Mouse (Mus musculus) urinary bladder, postnatal 10 days (tissue): Measurements from ENCODE around the gene Atg4b.

Experiments used
- DNase-seq: peaks from one replicate; pipeline ENCODE4 v3.0.0; 2022; ENCODE audit warnings: low spot score

The Atg4b gene

DNA sequence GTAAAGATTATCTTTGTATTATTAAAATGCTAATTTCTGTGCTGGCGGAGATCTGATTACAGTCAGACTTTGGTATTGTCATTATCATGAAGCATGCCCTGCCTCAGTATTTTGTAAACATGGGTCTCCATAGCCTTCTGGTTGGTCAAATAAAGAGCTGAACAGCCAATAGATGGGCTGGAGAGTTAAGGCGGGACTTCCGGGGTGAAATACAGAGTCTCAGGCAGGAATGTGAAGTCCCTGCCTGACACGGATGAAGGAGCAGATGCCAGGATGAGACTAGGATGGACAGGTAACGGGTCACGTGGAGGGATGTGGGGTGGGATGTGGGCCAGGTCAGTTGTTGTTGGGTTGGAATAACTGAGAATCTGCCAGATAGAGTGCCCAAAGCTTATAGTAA is at the start of gene Atg4b:
Gene Atg4b (plus strand): TSS at position 211 of the 400 bp plus-strand sequence.
- DNase-seq: no peak

- DNase-seq: no peak
These were observed 49.2 kb upstream of the Atg4b start for GRCm38 (mm10) chr1:93702106-93702505.

DNA sequence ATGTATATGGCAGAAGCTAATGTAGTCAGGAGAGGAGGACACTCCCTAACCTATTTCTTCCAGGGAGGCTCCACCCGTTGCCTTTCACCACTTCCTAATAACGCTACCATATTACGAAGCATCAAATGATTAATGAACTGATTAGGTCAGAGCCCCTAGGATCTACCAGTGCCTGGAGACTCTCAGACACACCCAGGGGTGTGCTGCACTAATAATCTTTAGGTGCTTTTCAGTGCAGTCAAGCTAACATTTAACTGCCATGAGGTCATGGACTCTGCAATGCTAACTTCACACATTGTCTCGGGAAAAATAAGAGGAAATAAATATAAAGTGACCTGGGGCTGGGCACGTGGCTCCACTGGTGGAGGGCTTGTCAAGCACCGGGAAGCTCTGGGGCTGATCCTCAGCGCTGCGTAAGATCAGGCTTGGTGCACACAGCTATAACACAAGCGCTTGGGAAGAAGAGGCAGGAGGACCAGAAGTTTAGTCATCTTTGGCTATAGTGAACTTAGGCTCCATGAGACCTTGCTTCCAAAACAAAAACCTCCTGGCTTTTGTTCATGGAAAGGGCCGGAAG is 47.7 kb upstream of the Atg4b start:
- no peak for DNase-seq

- DNase-seq: no peak
These were observed 47.0 kb upstream of the Atg4b start for GRCm38 (mm10) chr1:93704341-93704740.

GRCm38 (mm10) chr1:93705389-93705788 is 45.9 kb upstream of the Atg4b start:
- DNase-seq: no peak

DNA sequence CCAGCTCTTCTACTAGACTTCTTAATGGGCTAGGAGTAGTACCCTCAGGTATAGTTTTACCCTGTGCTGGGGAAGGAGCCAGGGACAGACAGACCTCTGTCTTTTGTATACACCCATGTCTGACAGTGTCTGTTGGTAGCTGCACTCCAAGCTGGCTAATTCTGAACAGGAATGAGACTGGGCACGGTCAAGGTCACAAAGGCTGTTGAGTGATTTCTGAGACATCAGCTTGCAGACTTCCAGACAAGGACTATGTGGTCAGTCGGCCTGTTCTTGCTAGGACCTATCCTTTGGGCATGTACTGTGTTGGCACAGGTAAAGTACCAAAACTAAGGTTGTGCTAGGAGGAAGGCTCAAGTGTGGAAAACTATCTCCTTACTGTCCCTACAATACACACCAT is 35.1 kb upstream of the Atg4b start:
- no peak for DNase-seq

DNA sequence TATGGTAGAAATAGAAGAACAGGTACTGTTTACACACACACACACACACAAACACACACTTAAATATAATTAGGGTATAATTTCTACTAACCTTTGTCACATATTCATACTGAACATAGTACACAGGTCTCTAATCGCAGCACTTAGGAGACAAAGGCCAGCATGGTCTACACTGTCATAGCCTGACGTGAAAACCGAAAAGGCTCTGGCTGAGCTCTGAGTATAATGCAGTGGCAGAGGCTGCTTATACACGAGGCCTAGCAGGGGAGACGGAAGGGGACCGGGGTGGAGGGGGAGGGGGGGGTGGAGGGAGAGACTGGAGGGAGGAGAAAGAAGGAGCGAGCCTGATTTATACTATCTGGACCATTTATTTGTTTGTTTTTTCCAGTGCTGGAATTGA is 29.7 kb upstream of the Atg4b start:
- DNase-seq: no peak

DNA sequence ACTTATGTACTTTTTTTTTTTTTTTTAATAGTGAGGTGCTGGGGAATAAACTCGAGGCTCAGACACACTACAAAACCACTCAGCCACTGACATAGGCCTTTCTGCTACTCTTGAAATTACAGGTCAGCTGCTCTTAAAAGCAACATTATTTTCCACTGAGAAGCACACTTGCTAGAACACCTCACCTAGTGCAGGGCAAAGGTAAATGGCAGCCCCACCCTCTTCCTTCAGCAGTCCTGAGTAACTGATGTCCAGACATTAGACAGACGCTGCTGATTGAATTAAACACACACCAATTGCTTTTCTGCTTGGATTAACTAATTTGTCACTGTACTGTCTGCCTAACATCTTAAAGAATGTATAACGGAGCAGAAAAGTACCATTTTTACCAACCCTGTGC is 26.7 kb upstream of the Atg4b start:
- DNase-seq: no peak

- DNase-seq: no peak
These were observed 25.6 kb upstream of the Atg4b start for GRCm38 (mm10) chr1:93725665-93726064.

- DNase-seq: no peak
These were observed 25.2 kb upstream of the Atg4b start for GRCm38 (mm10) chr1:93726116-93726515.

- no peak for DNase-seq
These were observed 24.3 kb upstream of the Atg4b start for GRCm38 (mm10) chr1:93726974-93727373.

DNA sequence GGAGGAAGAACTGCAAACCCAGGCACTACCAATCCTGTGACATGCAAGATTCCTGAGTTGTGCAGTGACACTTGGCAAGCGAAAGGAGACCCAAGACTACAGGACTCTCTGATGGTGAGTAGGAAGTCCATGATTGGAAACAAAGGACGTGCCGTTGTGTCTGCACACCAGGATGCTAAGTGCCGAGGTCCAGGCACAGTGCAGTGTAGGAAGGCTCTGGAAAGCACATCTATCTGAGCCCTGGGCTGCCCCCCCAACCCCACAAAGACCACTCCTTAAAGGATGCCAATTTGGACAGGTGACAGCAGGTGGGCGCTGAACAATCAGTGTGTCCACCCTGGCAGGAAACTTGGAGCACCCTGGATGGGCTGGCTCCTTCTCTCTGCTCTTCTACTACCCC is 20.2 kb upstream of the Atg4b start:
- no peak for DNase-seq

GRCm38 (mm10) chr1:93731880-93732281 is 19.4 kb upstream of the Atg4b start:
- no peak for DNase-seq

DNA sequence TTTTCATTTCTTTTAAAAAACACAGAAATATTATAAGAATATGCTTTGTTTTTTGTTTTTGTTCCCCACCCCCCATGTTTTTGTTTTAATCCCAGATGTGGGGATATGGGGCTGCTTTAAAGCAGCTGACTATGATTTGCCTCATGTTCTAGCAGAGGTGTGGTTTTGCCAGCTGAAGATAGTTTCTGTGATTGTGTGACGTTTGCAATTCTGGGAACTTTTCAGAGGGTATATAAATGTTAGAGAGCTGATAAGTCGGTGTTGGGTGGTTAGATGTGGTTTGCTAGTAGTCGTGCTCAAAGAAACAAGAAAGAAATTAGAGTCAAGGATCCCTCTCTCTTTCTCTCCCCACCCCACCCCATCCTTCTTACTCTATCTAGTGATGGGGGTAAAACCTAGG is 15.4 kb upstream of the Atg4b start:
- DNase-seq: no peak

DNA sequence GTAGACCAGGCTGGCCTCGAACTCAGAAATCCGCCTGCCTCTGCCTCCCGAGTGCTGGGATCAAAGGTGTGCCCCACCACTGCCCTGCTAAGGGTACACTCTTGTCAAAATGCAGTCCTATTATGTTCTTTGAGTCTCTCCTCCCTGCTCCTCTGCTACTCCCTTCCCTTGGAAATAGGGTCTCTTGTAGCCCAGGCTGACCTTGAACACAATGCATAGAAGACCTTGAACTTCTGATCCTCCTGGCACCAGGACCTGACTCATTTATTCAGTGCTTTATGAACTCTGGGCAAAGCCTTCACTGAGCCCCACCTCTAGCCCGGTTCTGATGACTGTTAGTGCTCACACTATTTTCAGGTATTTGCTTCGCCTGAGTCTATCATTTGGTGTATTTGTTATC is 13.6 kb upstream of the Atg4b start:
- DNase-seq: no peak

DNA sequence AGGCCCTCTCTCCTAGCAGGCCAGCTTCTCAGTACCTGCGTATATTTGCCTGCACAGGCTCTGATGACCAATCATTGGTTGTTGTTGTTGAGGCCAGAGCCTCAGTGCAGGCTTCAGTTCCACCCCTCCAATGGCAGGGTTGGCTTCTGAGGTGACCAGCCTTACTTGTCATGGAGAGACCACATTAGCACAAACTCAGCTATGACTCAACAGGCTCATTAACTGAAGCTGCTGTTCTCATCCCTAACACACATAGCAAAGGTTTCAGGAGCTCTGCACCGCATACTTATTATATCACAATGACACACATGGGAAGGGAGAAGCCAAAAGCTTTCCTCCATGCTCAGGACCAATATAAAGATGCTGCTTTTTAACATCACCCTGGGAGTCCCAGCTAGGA is 10.6 kb upstream of the Atg4b start:
- no peak for DNase-seq

GRCm38 (mm10) chr1:93741987-93742386 is 9.3 kb upstream of the Atg4b start:
- no peak for DNase-seq

DNA sequence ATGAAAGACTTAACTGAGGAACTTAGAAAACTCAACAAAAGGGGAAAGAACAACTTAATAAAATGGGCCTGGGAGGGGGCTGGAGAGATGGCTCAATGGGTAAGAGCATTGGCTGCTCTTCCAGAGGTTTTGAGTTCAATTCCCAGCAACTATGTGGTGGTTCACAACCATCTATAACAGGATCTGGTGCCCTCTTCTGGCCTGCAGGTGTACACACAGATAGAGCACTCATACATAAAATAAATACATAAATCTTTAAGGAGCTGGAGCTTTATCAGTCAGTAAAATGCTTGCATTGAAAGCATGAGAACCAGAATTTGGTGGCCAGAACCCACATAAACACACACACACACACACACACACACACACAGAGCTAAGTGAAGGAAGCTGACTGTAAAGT is 8.4 kb upstream of the Atg4b start:
- DNase-seq: no peak

GRCm38 (mm10) chr1:93746179-93746578 is 5.1 kb upstream of the Atg4b start:
- DNase-seq: no peak

DNA sequence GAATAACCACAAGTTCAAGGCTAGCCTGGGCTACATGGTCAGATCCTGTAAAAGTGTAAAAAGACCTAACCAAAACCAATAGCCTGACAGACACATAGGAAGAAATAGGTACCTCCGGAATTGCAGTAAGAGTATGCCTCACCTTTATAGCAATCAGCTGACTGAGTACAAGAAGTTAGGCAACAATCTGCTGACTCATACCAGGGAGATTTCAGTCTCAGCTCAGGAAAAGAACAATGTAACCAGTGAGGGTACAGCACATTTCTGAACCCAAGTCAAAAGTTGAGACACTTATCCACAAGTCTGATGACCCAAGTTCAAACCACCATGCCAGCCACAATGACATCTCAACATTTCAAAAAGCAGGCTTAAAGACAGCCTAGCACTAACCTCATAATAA is 2.8 kb upstream of the Atg4b start:
- no peak for DNase-seq

DNA sequence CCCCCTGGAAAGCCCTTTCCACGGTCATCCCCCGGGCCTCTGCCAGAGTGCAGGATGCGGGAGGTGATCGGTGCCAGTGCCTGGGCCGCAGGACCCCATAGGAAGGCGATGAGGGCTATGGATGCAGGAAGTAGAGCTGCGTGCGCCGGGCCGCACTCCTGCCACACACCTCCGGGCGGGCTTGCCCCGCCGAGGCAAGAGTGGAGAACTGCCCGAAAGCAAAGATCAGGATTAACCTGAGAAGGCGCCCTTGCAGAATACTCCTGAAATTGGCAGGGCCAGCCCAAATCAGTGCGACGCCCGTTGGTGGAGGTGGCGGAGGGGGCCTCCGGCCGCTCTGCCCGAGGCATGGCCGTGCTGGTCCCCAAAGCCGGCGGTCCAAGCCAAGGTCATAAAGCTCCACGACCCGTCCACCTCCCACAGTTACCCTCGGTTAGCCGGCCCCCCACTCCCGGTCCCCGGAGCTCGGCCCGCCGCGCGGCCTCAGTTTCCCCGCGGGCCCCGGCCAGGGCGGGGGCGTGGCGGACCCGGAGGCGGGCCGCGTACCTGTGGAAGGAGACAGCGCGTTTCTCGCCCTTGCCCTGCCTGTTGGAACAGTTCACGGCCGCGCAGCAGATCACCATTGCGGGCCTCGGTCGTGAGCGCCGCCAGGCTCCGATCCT is 2.7 kb downstream of the Atg4b start:
- no peak for DNase-seq

GRCm38 (mm10) chr1:93754573-93755290 is 3.4 kb downstream of the Atg4b start, which contains the start of gene Thap4:
TSS of gene Thap4 (minus strand) at chr1:93754864.
- peak; percentile 69 for DNase-seq

- no peak for DNase-seq
These were observed 4.0 kb downstream of the Atg4b start for GRCm38 (mm10) chr1:93755291-93755610.

GRCm38 (mm10) chr1:93755618-93756017 is 4.3 kb downstream of the Atg4b start:
- DNase-seq: no peak
